Mouse (Mus musculus) small intestine, adult 2 months (tissue): ENCODE results near the gene Slc50a1.

ENCODE experiments used
- CTCF ChIP-seq: fragments of 200-500 bp; IDR thresholded peaks from 2 replicates; pipeline ENCODE4 v1.5.1; 2012; ENCODE audit warnings: low read depth, mild to moderate bottlenecking, control low read depth, inconsistent platforms, low read length, moderate library complexity, mixed read lengths; ENCODE audit not compliant: insufficient replicate concordance, insufficient read length; ENCODE audit errors: extremely low read depth
- POLR2A ChIP-seq: fragments of 200-500 bp; IDR thresholded peaks from 2 replicates; pipeline ENCODE4 v1.6.1; 2012; ENCODE audit warnings: low read depth, mild to moderate bottlenecking, control low read depth, inconsistent platforms, low read length, moderate library complexity

GRCm38 (mm10) chr3:89219546-89219945, 50.8 kb downstream of the Slc50a1 start:
- no peak for TF ChIP-seq CTCF
- no peak for TF ChIP-seq POLR2A
